Mouse (Mus musculus): ENCODE data around the gene Osm. TPM values are rescaled to one million over a fixed set of nuclear protein-coding genes. Genes with fewer than 3 reads are reported as not detected.

Gene Osm
- polyA plus RNA-seq, 1 experiment from 2014 or later = 0.60 TPM

GRCm38 (mm10) chr11:4240151-4240550 is 3.9 kb downstream of the Osm start:
- H3K9me3 ChIP-seq (replicated peaks) = no peaks in the 10 kb centered on the region
- no peak for ATAC-seq (ENCODE audit: low read depth)
- 40% methylated on average over 7 of the region's 7 CpGs for WGBS (ENCODE audit: insufficient replicate concordance)
- H3K4me2 ChIP-seq = no peak overlapping the region
- H3K4me3 ChIP-seq (replicated peaks) = no peak overlapping the region
- 0 out of 2 replicates have a peak, but pooled peaks cover 4% of the 10 kb centered on the region for H3K36me3 ChIP-seq
- H3K27me3 ChIP-seq = no peaks in the 10 kb centered on the region
- H3K4me1 ChIP-seq (replicated peaks) = peaks cover 46% of the 10 kb centered on the region
- no peak for DNase-seq
- no peak overlapping the region for H3K27ac ChIP-seq
- H3K9ac ChIP-seq = no peak overlapping the region

DNA sequence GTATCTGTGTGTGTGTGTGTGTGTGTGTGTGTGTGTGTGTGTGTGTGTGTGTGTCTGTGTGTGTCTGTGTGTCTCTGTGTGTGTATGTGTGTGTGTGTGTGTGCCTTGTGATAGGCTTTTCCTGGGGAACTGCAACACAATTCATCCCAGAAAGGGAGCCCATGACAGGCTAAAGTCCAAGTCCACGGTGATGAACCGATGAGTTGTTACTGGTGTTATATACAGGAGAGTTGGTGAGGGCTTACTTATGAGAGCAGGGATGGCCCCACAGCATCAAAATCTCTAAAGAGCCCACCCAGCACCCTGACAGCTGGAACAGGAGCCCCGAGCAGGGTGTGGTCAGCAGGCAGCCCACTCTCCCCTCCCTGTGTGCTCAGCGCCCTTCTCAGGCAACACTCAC is 5.0 kb downstream of the Osm start:
- no peak overlapping the region for H3K4me2 ChIP-seq
- H3K4me3 ChIP-seq (replicated peaks) = no peak overlapping the region
- H3K27me3 ChIP-seq = no peaks in the 10 kb centered on the region
- no peaks in the 10 kb centered on the region for H3K9me3 ChIP-seq (replicated peaks)
- ATAC-seq (ENCODE audit: low read depth) (no peak), DNase-seq (no peak)
- WGBS (ENCODE audit: insufficient replicate concordance) = 62% methylated on average over 4 of the region's 4 CpGs
- 0 out of 2 replicates have a peak, but pooled peaks cover 4% of the 10 kb centered on the region for H3K36me3 ChIP-seq
- no peak overlapping the region for H3K27ac ChIP-seq
- peaks cover 46% of the 10 kb centered on the region for H3K4me1 ChIP-seq (replicated peaks)
- no peak overlapping the region for H3K9ac ChIP-seq

- H3K36me3 ChIP-seq = no peaks in the 10 kb centered on the region
- no peak overlapping the region for H3K4me3 ChIP-seq (replicated peaks)
- WGBS (ENCODE audit: insufficient replicate concordance) = 70% methylated on average over 6 of the region's 6 CpGs
- no peak overlapping the region for H3K4me2 ChIP-seq
- peak overlapping the region; percentile 43; the same call in 1 of the 2 replicates for H3K27ac ChIP-seq
- 0 out of 2 replicates have a peak overlapping the region, but pooled peaks have one; percentile 6 for H3K9ac ChIP-seq
- H3K27me3 ChIP-seq = no peaks in the 10 kb centered on the region
- no peak for ATAC-seq (ENCODE audit: low read depth)
- no peak for DNase-seq
- peaks cover 39% of the 10 kb centered on the region for H3K4me1 ChIP-seq (replicated peaks)
- H3K9me3 ChIP-seq (replicated peaks) = no peaks in the 10 kb centered on the region
Measured at GRCm38 (mm10) chr11:4246126-4246525, 9.9 kb downstream of the Osm start.

GRCm38 (mm10) chr11:4246623-4247022 is 10.4 kb downstream of the Osm start:
- no peak for DNase-seq
- Histone ChIP-seq H3K36me3 (no peaks in the 10 kb centered on the region), H3K9me3 (replicated peaks) (no peaks in the 10 kb centered on the region), H3K4me3 (replicated peaks) (no peak overlapping the region), H3K4me1 (replicated peaks) (peaks cover 34% of the 10 kb centered on the region), H3K27ac (no peak overlapping the region), H3K4me2 (no peak overlapping the region), H3K9ac (no peak overlapping the region), H3K27me3 (no peaks in the 10 kb centered on the region)
- WGBS (ENCODE audit: insufficient replicate concordance) = 46% methylated on average over 4 of the region's 4 CpGs
- no peak for ATAC-seq (ENCODE audit: low read depth)

DNA sequence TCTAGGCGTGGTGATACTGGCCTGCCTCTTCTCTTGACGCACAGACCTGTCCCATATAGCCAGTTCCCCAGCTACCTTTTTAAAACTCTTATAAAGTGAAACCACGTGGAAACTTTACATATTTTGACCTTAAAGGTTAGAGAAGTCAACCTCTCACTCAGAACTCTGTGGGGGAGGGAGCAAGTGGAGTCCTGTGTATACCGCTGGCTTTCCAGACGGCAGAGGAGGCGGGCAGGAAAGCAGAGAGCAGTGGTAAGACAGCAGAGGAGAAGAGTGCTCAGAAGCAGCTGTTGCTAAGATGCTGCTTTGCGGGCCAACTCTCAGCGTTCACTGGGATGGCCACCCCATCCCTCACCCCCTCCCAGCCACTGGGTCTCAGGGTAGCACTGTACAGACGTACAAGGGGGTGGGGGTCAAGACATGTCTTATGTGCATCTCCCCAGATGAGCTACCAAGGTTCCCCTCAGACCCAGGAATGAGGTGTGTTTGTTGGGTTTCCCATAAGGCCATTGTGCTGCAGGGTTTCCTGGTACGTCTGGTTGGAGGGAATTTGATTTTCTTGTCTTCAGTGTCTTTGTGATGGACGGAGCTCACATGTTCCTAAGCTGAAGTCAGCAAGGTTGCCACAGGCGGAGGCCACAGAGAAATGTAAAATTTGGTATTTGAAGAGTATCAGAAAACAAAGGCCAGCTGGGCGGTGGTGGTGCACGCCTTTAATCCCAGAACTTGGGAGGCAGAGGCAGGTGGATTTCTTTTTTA is 11.2 kb downstream of the Osm start:
- DNase-seq (no peak), ATAC-seq (ENCODE audit: low read depth) (no peak)
- no peaks in the 10 kb centered on the region for H3K9me3 ChIP-seq (replicated peaks)
- peaks cover 33% of the 10 kb centered on the region for H3K4me1 ChIP-seq (replicated peaks)
- WGBS (ENCODE audit: insufficient replicate concordance) = 74% methylated on average over 14 of the region's 14 CpGs
- H3K36me3 ChIP-seq = no peaks in the 10 kb centered on the region
- no peaks in the 10 kb centered on the region for H3K27me3 ChIP-seq
- no peak overlapping the region for H3K4me3 ChIP-seq (replicated peaks)
- H3K9ac ChIP-seq = no peak overlapping the region
- H3K27ac ChIP-seq = no peak overlapping the region
- no peak overlapping the region for H3K4me2 ChIP-seq

DNA sequence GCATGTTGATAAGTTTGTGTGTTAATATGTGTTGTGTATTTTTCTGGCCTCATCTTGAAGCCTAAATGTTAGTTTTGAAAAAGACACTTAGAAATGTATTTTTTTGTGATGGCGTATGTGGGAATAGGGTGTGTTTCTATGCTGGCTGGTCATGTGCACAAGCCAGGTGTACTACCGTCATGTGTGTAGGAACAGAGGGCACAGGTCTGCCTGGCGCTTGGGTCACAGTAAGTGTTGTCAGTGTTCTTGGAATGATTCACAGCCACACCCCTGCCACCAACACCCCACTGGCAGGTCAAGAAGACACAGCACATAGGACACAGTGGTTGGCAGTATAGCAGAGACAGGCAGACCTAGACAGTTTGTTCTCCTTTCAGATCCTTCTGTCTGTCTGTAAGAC is 12.9 kb downstream of the Osm start:
- no peak for ATAC-seq (ENCODE audit: low read depth)

GRCm38 (mm10) chr11:4250290-4250689 is 14.1 kb downstream of the Osm start:
- no peak overlapping the region for H3K27ac ChIP-seq
- H3K4me2 ChIP-seq = no peak overlapping the region
- 58% methylated on average over 7 of the region's 7 CpGs for WGBS (ENCODE audit: insufficient replicate concordance)
- H3K36me3 ChIP-seq = no peaks in the 10 kb centered on the region
- no peaks in the 10 kb centered on the region for H3K27me3 ChIP-seq
- H3K9me3 ChIP-seq (replicated peaks) = no peaks in the 10 kb centered on the region
- no peak for DNase-seq
- no peak overlapping the region for H3K4me3 ChIP-seq (replicated peaks)
- no peak overlapping the region for H3K9ac ChIP-seq
- ATAC-seq (ENCODE audit: low read depth) = peak; percentile 65
- H3K4me1 ChIP-seq (replicated peaks) = peaks cover 25% of the 10 kb centered on the region

More for the DNA sequence above, 12.9 kb downstream of the Osm start:
- DNase-seq = no peak
- no peaks in the 10 kb centered on the region for H3K36me3 ChIP-seq
- H3K27me3 ChIP-seq = no peaks in the 10 kb centered on the region
- no peaks in the 10 kb centered on the region for H3K9me3 ChIP-seq (replicated peaks)
- no peak overlapping the region for H3K4me2 ChIP-seq
- H3K4me1 ChIP-seq (replicated peaks) = peaks cover 33% of the 10 kb centered on the region
- no peak overlapping the region for H3K4me3 ChIP-seq (replicated peaks)
- 85% methylated on average over 3 of the region's 3 CpGs for WGBS (ENCODE audit: insufficient replicate concordance)
- no peak overlapping the region for H3K9ac ChIP-seq
- H3K27ac ChIP-seq = no peak overlapping the region

DNA sequence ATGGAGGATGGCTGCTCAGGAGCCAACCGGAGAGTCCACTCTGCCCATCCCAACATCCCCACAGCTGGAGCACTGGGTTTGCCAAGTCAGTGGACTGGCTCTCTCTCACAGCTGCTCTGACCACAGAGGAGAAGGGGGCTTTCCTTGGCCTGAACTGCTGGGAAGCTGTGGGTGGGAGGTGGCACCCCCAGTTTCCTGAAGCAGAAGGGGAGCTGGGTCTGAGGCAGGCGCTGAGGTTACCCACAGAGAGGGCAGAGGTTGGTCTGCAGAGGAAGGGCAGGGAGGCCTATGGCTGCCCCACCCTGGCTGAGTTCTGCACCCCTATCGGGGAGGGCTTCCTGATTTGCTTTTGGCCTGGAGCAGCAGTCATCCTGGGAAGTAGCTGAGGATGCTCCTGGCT is 15.2 kb downstream of the Osm start:
- no peak for DNase-seq
- Histone ChIP-seq H3K9me3 (replicated peaks) (no peaks in the 10 kb centered on the region), H3K9ac (no peak overlapping the region), H3K4me2 (no peak overlapping the region), H3K4me1 (replicated peaks) (peaks cover 14% of the 10 kb centered on the region), H3K27me3 (no peaks in the 10 kb centered on the region), H3K4me3 (replicated peaks) (no peak overlapping the region), H3K36me3 (no peaks in the 10 kb centered on the region), H3K27ac (no peak overlapping the region)
- WGBS (ENCODE audit: insufficient replicate concordance) = 48% methylated on average over 3 of the region's 3 CpGs
- ATAC-seq (ENCODE audit: low read depth) = no peak

DNA sequence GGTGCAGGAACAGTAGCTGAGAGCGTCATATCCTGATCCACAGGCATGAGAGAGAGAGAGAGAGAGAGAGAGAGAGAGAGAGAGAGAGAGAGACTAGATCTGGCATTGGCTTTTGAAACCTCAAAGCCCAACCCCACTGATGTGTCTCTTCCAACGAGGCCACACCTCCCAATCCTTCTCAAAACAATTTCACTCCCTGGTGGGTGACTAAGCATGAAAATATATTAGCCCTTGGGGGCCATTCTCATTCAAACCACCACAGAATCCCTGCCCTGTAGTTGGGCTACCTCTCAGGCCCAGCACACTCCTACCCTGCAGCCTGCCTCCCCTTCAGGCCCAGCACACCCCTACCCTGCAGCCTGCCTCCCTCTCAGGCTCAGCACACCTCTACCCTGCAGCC is 16.7 kb downstream of the Osm start:
- Histone ChIP-seq H3K4me2 (no peak overlapping the region), H3K27ac (no peak overlapping the region), H3K36me3 (no peaks in the 10 kb centered on the region), H3K27me3 (no peaks in the 10 kb centered on the region), H3K4me1 (replicated peaks) (peaks cover 17% of the 10 kb centered on the region), H3K9me3 (replicated peaks) (no peaks in the 10 kb centered on the region), H3K4me3 (replicated peaks) (no peak overlapping the region), H3K9ac (no peak overlapping the region)
- DNase-seq = no peak
- no peak for ATAC-seq (ENCODE audit: low read depth)
- WGBS (ENCODE audit: insufficient replicate concordance) = 64% methylated on average over 2 of the region's 2 CpGs

DNA sequence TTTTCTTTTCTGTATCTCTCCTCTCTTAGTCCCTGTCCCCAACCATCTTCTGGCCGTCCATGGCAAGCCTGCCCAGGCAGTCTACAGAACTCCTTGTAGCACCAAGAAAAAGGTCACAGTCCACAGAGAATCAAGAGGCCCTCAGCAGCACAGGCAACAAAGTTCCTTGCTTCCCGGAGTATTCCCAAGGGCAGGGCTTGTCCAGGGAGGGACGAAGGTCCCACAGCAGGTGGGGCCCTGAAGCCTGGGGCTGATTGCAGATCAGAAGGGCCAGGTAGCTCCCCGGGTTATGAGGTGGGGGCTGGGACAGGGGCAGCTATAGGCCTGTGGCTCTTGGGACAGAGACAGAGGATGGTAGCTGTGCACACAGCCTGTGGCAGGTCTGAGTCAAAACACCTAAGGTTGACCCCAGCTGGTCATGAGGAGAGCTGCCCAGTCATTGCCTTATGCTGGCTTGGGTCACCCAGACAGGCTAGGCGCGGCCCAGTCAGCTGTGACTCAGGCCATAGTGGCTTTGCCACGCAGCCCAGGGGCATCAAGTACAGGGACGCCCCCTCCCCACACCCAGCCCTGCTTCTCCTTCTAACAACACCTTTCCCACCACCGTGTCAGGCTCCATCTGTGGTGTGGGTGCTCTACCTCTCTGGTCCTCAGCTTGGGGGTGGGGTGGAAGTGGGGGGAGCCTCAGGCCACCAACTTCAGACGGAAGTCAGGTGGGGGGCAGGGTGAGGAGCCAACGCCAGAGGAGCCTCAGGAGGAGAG is 20.8 kb downstream of the Osm start, which contains the start of gene Lif:
Gene Lif (plus strand): TSS at position 712 of the 762 bp plus-strand sequence.
- 45% methylated on average over 11 of the region's 11 CpGs for WGBS (ENCODE audit: insufficient replicate concordance)
- no peak for DNase-seq
- peaks cover 31% of the 10 kb centered on the region for H3K4me1 ChIP-seq (replicated peaks)
- H3K27ac ChIP-seq = no peak within 1 kb of the TSS
- H3K36me3 ChIP-seq = no peaks in the 10 kb centered on the region
- H3K27me3 ChIP-seq = no peaks in the 10 kb centered on the region
- H3K9ac ChIP-seq = no peak within 1 kb of the TSS
- no peak for ATAC-seq (ENCODE audit: low read depth)
- no peak within 1 kb of the TSS for H3K4me2 ChIP-seq
- H3K9me3 ChIP-seq (replicated peaks) = no peaks in the 10 kb centered on the region
- no peak within 1 kb of the TSS for H3K4me3 ChIP-seq (replicated peaks)

DNA sequence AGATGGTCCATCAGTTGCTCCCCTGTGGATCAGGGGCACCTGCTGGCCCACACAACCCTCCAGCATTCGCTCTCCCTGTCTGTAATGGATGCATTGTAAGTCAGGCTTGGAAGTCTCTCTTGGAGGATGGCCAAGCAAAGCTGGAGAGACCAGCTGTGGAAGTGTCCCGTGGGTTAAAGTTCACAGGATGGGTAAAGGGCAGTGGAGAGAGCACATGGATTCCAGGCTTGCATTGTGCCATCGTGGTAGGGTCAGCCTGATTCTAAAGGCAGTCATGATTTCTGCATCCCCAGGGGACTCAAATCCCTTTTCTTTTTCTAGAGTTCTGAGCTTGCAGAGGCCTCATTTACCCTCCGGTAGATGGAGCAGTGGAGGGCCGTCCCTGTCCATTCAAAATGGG is 21.5 kb downstream of the Osm start:
- Histone ChIP-seq H3K4me1 (replicated peaks) (peaks cover 35% of the 10 kb centered on the region), H3K27me3 (0 out of 2 replicates have a peak, but pooled peaks cover 3% of the 10 kb centered on the region), H3K9me3 (replicated peaks) (no peaks in the 10 kb centered on the region), H3K27ac (no peak overlapping the region), H3K9ac (no peak overlapping the region), H3K36me3 (no peaks in the 10 kb centered on the region), H3K4me3 (replicated peaks) (no peak overlapping the region), H3K4me2 (no peak overlapping the region)
- DNase-seq (no peak), ATAC-seq (ENCODE audit: low read depth) (no peak)
- 62% methylated on average over 5 of the region's 5 CpGs for WGBS (ENCODE audit: insufficient replicate concordance)
